Mouse (Mus musculus) macrophage (primary cell): ENCODE measurements around the gene Dync1i2. TPM values are rescaled to one million over a fixed set of nuclear protein-coding genes. Genes with fewer than 3 reads are reported as not detected.

Experiments
- H3K27ac ChIP-seq: fragments of 350-480 bp; formaldehyde crosslinking; 2 replicates; pipeline ENCODE4 v1.9.0; 2021
- H3K36me3 ChIP-seq: fragments of 350-480 bp; formaldehyde crosslinking; 2 replicates; pipeline ENCODE4 v1.9.0; 2021; ENCODE audit errors: inconsistent target
- H3K4me3 ChIP-seq: fragments of 350-480 bp; formaldehyde crosslinking; 2 replicates; pipeline ENCODE4 v1.9.0; 2021; ENCODE audit errors: inconsistent target
- H3K79me2 ChIP-seq: fragments of 350-480 bp; formaldehyde crosslinking; 2 replicates; pipeline ENCODE4 v1.9.0; 2021; ENCODE audit errors: inconsistent target
- WGBS: methylation state at CpG from one replicate; pipeline ENCODE4 v1.1.7; 2026; ENCODE audit warnings: inconsistent platforms; ENCODE audit not compliant: missing documents; 5-methylcytosine and 5-hydroxymethylcytosine counted together
- polyA plus RNA-seq: library from polyadenylated mRNA; stranded (reverse); fragments of 250-400 nt; gene quantifications from 3 replicates; pipeline ENCODE4 v1.2.4, GENCODE M21; 2018; ENCODE audit warnings: inconsistent platforms

Gene Dync1i2
- polyA plus RNA-seq, 1 experiment from 2014 or later = 235 TPM

DNA sequence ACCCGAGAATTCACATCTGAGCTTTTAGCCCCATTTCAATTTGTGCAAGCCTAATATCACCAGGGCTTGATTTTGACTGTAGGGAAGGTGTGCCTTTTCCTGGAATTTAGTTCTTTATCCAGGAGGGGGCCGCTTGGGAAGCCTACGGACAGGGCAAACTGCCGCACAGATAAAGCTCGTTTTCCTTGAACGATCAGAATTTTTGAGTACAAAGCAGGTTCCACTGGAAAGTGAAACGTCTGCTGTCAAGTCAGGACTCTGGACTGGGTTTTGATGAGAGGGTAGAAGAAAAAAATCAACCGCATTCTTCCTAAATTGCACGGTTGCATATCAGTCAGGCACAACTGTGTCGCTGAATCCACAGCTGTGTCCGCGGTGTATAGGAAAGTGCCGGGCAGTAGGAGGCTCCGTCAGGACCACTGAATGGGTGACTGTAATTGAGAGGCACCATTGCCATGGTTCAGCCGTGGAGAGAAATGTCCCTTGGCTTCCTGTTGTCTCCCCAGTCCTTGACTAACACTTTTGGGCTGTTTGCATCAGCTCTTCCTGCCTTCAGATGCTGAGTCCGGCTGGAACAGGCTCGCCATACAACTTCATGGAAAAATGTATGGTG is 19.2 kb upstream of the Dync1i2 start:
- no peaks in the 10 kb centered on the region for H3K36me3 ChIP-seq
- 74% methylated on average over 16 of the region's 17 CpGs for WGBS
- no peaks in the 10 kb centered on the region for H3K79me2 ChIP-seq
- no peak overlapping the region for H3K27ac ChIP-seq
- H3K4me3 ChIP-seq = no peak overlapping the region

DNA sequence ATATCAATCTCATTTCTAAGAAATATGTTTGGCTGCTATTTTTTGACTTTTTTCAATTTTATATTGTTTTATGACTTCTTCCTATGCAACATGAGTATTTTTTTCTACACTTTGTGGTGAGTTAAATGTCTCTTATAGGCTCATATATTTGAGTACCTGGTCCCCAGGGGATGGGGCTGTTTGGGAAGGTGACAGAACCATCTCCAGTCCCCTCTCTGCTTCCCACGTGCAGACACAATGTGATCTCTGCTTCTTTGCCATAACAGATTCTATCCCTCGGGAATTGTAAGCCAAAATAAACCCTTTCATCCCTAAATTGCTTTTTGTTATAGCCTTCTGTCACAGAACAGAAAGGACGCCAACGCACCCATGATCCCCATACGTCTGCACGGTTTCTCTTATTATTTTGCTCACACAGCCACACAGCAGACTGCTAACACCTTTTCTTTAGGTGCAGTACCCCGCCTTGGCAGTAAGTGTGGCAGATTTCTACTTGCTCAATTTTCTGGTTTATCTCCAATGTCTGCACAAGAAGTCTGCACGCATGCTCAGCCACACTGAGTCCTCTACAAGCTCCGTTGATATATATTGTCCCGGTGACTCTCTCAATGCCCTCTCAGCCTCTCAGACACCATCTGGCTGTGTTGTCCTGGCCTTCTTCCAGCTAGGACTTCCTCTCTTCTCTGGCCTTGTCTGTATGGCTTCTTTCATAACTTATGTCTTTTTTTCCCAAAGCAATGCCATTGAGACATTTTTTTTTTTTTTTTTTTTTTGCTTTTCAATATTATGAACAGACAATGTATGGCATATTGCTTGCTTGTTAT is 17.2 kb upstream of the Dync1i2 start:
- Histone ChIP-seq H3K4me3 (no peak overlapping the region), H3K79me2 (no peaks in the 10 kb centered on the region), H3K36me3 (no peaks in the 10 kb centered on the region), H3K27ac (no peak overlapping the region)
- 67% methylated on average over 10 of the region's 10 CpGs for WGBS

- no peaks in the 10 kb centered on the region for H3K36me3 ChIP-seq
- no peaks in the 10 kb centered on the region for H3K79me2 ChIP-seq
- WGBS = 87% methylated on average over 4 of the region's 4 CpGs
- no peak overlapping the region for H3K4me3 ChIP-seq
- no peak overlapping the region for H3K27ac ChIP-seq
Measured at GRCm38 (mm10) chr2:71196947-71197346, 14.6 kb upstream of the Dync1i2 start.

DNA sequence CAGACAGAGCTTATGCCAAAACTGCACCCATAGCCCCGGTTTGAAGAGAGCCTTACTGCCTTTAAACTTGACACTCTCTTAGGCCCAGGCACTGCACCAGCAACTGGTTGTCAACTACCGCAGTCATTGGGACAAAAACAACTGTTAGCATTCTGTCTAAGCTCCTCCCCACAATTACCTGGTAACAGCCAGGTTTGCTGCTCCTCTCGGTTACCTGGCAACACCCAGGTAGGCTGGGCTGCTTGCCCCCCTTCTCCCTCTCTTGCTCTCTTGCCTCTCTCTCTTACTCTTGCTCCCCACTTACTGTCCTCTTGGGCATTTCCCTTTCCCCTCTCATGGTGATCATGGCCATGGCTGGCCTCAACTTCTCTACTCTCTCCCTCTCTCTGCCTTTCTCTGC is 12.6 kb upstream of the Dync1i2 start:
- no peak overlapping the region for H3K4me3 ChIP-seq
- no peaks in the 10 kb centered on the region for H3K36me3 ChIP-seq
- H3K27ac ChIP-seq = no peak overlapping the region
- WGBS = 93% methylated on average over 3 of the region's 3 CpGs
- no peaks in the 10 kb centered on the region for H3K79me2 ChIP-seq

- WGBS = 63% methylated on average over 3 of the region's 4 CpGs
- H3K27ac ChIP-seq = no peak overlapping the region
- H3K79me2 ChIP-seq = no peaks in the 10 kb centered on the region
- no peak overlapping the region for H3K4me3 ChIP-seq
- H3K36me3 ChIP-seq = no peaks in the 10 kb centered on the region
Measured at GRCm38 (mm10) chr2:71200485-71200884, 11.0 kb upstream of the Dync1i2 start.

- Histone ChIP-seq H3K79me2 (no peaks in the 10 kb centered on the region), H3K4me3 (no peak overlapping the region), H3K36me3 (no peaks in the 10 kb centered on the region), H3K27ac (no peak overlapping the region)
- WGBS = 100% methylated on average over 2 of the region's 2 CpGs
Measured at GRCm38 (mm10) chr2:71201886-71202285, 9.6 kb upstream of the Dync1i2 start.

- Histone ChIP-seq H3K27ac (no peak overlapping the region), H3K4me3 (no peak overlapping the region), H3K79me2 (no peaks in the 10 kb centered on the region), H3K36me3 (no peaks in the 10 kb centered on the region)
- WGBS = 82% methylated on average over 16 of the region's 16 CpGs
Measured at GRCm38 (mm10) chr2:71203819-71204432, 7.6 kb upstream of the Dync1i2 start.

- 38% methylated on average over 5 of the region's 5 CpGs for WGBS
- Histone ChIP-seq H3K4me3 (no peak overlapping the region), H3K36me3 (no peaks in the 10 kb centered on the region), H3K27ac (peak overlapping the region; percentile 48), H3K79me2 (peaks cover 26% of the 10 kb centered on the region)
Measured at GRCm38 (mm10) chr2:71209041-71209755, 2.3 kb upstream of the Dync1i2 start.

GRCm38 (mm10) chr2:71211096-71211495 is 410 bp upstream of the Dync1i2 start:
- 100% methylated on average over 2 of the region's 2 CpGs for WGBS
- peaks cover 45% of the 10 kb centered on the region for H3K79me2 ChIP-seq
- no peak overlapping the region; the same call in 1 of the 2 replicates for H3K27ac ChIP-seq
- no peaks in the 10 kb centered on the region for H3K36me3 ChIP-seq
- H3K4me3 ChIP-seq = no peak overlapping the region; the same call in 1 of the 2 replicates

- peak overlapping the region; percentile 71 for H3K27ac ChIP-seq
- WGBS = 0% methylated on average over 6 of the region's 6 CpGs
Measured at GRCm38 (mm10) chr2:71212360-71212726, 837 bp downstream of the Dync1i2 start.

DNA sequence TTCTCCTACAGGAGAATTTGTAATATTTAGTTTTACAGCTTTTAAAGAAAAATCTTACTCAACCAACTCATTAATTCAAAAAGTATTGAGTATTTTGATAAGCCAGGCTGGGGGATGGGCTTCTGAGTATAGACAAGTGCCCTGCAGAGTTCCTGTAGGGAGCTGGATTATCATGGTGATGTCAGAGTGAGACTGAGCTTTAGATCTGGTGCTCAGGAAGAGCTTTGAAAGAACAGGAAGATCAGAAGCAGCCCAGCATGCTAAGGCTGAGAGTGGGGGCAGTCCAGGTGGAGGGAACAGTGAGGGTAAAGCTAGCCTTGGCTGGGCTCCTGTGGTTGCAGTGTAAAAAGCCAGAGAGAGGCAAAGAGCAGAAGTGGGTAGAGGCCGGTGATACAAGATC is 9.5 kb downstream of the Dync1i2 start:
- H3K4me3 ChIP-seq = no peak overlapping the region
- H3K36me3 ChIP-seq = peaks cover 57% of the 10 kb centered on the region
- WGBS = 55% methylated on average over 1 of the region's 1 CpGs
- H3K79me2 ChIP-seq = peaks cover 86% of the 10 kb centered on the region
- no peak overlapping the region for H3K27ac ChIP-seq

More at GRCm38 (mm10) chr2:71212360-71212726, 837 bp downstream of the Dync1i2 start:
- H3K79me2 ChIP-seq = peaks cover 57% of the 10 kb centered on the region
- H3K4me3 ChIP-seq = peak overlapping the region; percentile 74
- H3K36me3 ChIP-seq = no peaks in the 10 kb centered on the region

DNA sequence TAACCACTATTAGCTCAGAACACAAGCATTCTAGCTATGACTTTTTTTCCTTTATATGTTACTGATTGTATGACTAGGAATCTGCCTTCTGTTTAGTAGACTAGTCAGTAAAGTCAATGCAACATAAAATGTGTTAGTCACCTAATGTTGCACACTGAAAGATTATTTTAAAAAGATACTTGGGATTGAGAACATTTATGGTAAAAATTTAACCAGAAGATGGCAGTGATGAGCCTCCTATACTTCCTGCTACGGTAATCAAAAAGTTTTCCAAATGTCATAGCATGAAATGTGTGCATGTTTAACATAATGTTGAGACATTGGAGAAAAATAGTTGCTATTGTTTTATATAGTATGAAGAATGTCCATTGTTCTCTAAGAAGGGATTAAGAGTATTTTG is 15.9 kb downstream of the Dync1i2 start:
- Histone ChIP-seq H3K79me2 (peaks cover 94% of the 10 kb centered on the region), H3K27ac (no peak overlapping the region), H3K36me3 (peaks cover 44% of the 10 kb centered on the region), H3K4me3 (no peak overlapping the region)
- WGBS = 46% methylated on average over 1 of the region's 1 CpGs

DNA sequence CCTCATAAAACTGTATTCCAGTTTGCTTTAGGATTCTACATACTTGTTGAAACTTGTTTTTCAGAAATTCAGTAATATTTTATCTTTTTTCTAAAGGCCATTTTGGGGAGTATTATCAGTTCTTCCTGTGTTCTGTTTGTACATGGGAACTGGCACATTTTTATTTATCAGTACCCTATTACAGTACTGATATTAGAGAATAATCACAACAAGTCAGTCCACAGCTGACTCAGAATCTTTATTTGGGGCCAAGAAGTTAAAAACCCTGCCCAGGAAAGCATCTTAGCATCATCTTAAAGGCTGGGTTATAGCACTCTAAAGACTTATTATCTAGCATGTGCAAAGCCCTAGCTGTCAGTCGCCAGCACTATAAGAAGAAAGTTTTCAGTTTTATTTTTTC is 18.1 kb downstream of the Dync1i2 start:
- H3K4me3 ChIP-seq = no peak overlapping the region
- 100% methylated on average over 1 of the region's 1 CpGs for WGBS
- no peak overlapping the region for H3K27ac ChIP-seq
- peaks cover 91% of the 10 kb centered on the region for H3K79me2 ChIP-seq
- peaks cover 24% of the 10 kb centered on the region for H3K36me3 ChIP-seq

- H3K27ac ChIP-seq = peak overlapping the region; percentile 8
- no peak overlapping the region for H3K4me3 ChIP-seq
- H3K36me3 ChIP-seq = peaks cover 29% of the 10 kb centered on the region
- 63% methylated on average over 5 of the region's 5 CpGs for WGBS
- peaks cover 91% of the 10 kb centered on the region for H3K79me2 ChIP-seq
Measured at GRCm38 (mm10) chr2:71231951-71232350, 20.4 kb downstream of the Dync1i2 start.
